16 mouse cellular contexts compared by ENCODE assay signal in the genomic region with DNA sequence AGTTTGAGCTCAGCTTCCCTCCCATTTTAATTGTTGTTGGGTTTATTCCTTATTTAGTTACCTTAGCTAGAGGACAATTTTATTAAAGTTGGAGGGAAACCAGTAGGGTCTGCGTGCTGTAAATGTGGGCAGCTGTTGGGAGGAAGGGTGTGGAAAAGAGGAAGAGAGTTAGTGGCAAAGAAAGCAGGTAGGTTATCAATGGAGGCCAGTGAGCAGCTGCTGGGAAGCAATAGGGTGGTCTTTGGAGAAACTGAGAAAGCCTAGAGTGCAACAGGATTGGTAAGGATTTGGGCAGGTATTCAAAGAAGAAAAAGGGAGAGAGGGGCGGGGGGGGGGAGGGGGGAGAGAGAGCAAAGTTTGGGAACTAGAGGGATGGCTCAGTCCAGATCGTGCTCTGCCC.
"Had no signal": no experiment of that assay in that cellular context is flagged by ENCODE, and none has a peak within 500 bp of the region (broad histone marks: within the 10 kb centered on the region; RNA-seq: fewer than 3 reads in every experiment).

No protein-coding gene starts in this region.

- H3K36me3 ChIP-seq: neural tube, embryonic 13.5 days; neural tube, embryonic 15.5 days; stomach, embryonic 15.5 days had no signal

- H3K27me3 ChIP-seq: neural tube, embryonic 13.5 days; neural tube, embryonic 15.5 days; stomach, embryonic 15.5 days had no signal

- DNase-seq: retina, postnatal 1 day; right cerebral cortex, adult 18-20 months; right cerebral cortex, postnatal 14 days; right cerebral cortex, postnatal 25 days; right cerebral cortex, postnatal 4 days; spleen, adult 18-20 months; thymus, adult 18-20 months; thymus, adult 2 months; thymus, postnatal 14 days; thymus, postnatal 25 days; thymus, postnatal 36 days; thymus, postnatal 4 days had no signal

- H3K4me3 ChIP-seq: neural tube, embryonic 13.5 days; neural tube, embryonic 15.5 days; stomach, embryonic 15.5 days had no signal

- H3K9me3 ChIP-seq: neural tube, embryonic 13.5 days; neural tube, embryonic 15.5 days; stomach, embryonic 15.5 days had no signal

- H3K9ac ChIP-seq: neural tube, embryonic 13.5 days; neural tube, embryonic 15.5 days; stomach, embryonic 15.5 days had no signal

- H3K27ac ChIP-seq: neural tube, embryonic 13.5 days; neural tube, embryonic 15.5 days; stomach, embryonic 15.5 days; stomach, postnatal 0 days had no signal

- H3K4me1 ChIP-seq: neural tube, embryonic 13.5 days; neural tube, embryonic 15.5 days; stomach, embryonic 15.5 days had no signal
